Mouse (Mus musculus) midbrain, embryonic 14.5 days (tissue): ENCODE data around the gene Fkbp3. TPM values are rescaled to one million over a fixed set of nuclear protein-coding genes. Genes with fewer than 3 reads are reported as not detected.
"Not testable (repeated sequence)": the region's sequence is repeated elsewhere in the genome, so short reads cannot be mapped to it uniquely, and the experiment has no call there.

ENCODE experiments used
- ATAC-seq: fragments of 200-750 bp; cut with Nextera tagmentation; 2 replicates; pipeline ENCODE4 v1.8.0; 2017; ENCODE audit warnings: moderate number of reproducible peaks, moderate library complexity; ENCODE audit not compliant: low FRiP score, low TSS enrichment
- DNase-seq: peaks from one replicate; pipeline ENCODE4 v3.0.0-alpha.2; 2015
- H3K27ac ChIP-seq: fragments of 300-500 bp; sonication (generic); replicated peaks from 2 replicates; pipeline ENCODE4 v1.5.1; 2014; ENCODE audit warnings: mild to moderate bottlenecking, low read depth, low read length, moderate library complexity
- H3K27me3 ChIP-seq: fragments of 300-500 bp; sonication (generic); 2 replicates; pipeline ENCODE4 v1.6.1; 2014; ENCODE audit warnings: low read length, control low read depth, mixed read lengths; ENCODE audit not compliant: control insufficient read depth, insufficient read depth
- H3K36me3 ChIP-seq: fragments of 300-500 bp; sonication (generic); 2 replicates; pipeline ENCODE4 v1.6.1; 2014; ENCODE audit warnings: low read length, control low read depth; ENCODE audit not compliant: control insufficient read depth, insufficient read depth
- H3K4me1 ChIP-seq: fragments of 300-500 bp; sonication (generic); 2 replicates; pipeline ENCODE4 v1.6.1; 2014; ENCODE audit warnings: mild to moderate bottlenecking, antibody characterized with exemption, low read length, control low read depth; ENCODE audit not compliant: control insufficient read depth, insufficient read depth
- H3K4me2 ChIP-seq: fragments of 300-500 bp; sonication (generic); 2 replicates; pipeline ENCODE4 v1.6.1; 2014; ENCODE audit warnings: mild to moderate bottlenecking, low read length, moderate library complexity
- H3K4me3 ChIP-seq: fragments of 300-500 bp; sonication (generic); replicated peaks from 2 replicates; pipeline ENCODE4 v1.5.1; 2014; ENCODE audit warnings: low read depth, low read length
- H3K9ac ChIP-seq: fragments of 300-500 bp; sonication (generic); replicated peaks from 2 replicates; pipeline ENCODE4 v1.6.1; 2014; ENCODE audit warnings: mild to moderate bottlenecking, low read length, moderate library complexity
- H3K9me3 ChIP-seq: fragments of 300-500 bp; sonication (generic); 2 replicates; pipeline ENCODE4 v1.6.1; 2016; ENCODE audit warnings: low read length, control low read depth, mixed read lengths; ENCODE audit not compliant: control insufficient read depth
- WGBS: fragments of 180-500 bp; shearing (Covaris S2); extraction: QIAGEN DNeasy Blood & Tissue Kit; methylation state at CpG from one replicate; pipeline ENCODE4 v1.1.7; 2014; 5-methylcytosine and 5-hydroxymethylcytosine counted together
- polyA plus RNA-seq: library from polyadenylated mRNA; unstranded; fragments of >200 nt; fragmentation: Nextera tagmentation; extraction: Ambion mirVana; gene quantifications from 2 replicates; pipeline ENCODE4 v1.2.1, GENCODE M21; 2014

Gene Fkbp3
- polyA plus RNA-seq: 396 and 403 TPM in 2 replicates

DNA sequence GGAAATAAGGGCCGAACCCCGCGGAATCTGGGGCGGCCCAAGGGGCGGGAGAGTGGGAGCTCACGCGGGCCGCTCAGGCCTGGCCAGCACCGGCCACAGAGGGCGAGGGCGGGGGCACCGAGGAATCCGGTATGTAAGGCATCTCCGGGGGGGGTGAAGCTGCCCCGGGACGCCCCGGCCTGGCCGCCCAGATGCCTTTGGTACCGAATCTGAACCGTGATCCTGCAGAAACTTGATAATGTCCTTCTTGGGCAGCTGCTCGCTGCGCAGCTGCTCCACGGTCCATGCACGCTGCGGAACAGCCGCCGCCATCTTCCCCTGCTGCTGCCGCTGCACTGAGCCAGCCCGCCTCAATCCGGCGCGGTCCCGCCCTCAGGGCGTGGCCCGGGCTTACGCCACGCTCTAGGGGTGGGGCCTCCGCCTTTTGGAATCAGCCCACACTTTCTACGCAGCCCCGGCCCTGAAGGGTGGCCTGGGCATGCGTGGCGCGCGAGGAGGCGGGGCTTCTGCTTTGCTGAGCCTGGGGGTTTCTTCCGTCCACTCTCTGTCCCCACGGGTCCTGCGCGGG lies at the start of gene Fkbp3:
TSS of gene Fkbp3 (minus strand) at position 397 of the 568 bp plus-strand sequence.
- Histone ChIP-seq H3K27me3 (no peaks in the 10 kb centered on the region), H3K9me3 (no peaks in the 10 kb centered on the region), H3K9ac (peak within 1 kb of the TSS; percentile 89), H3K4me3 (peak within 1 kb of the TSS; percentile 85), H3K36me3 (peaks cover 6% of the 10 kb centered on the region), H3K4me2 (peak within 1 kb of the TSS; percentile 89), H3K4me1 (peaks cover 29% of the 10 kb centered on the region), H3K27ac (peak within 1 kb of the TSS; percentile 94)
- ATAC-seq: peak; percentile 99
- under 1% methylated on average over 49 of the region's 49 CpGs for WGBS
- DNase-seq: peak; percentile 100

DNA sequence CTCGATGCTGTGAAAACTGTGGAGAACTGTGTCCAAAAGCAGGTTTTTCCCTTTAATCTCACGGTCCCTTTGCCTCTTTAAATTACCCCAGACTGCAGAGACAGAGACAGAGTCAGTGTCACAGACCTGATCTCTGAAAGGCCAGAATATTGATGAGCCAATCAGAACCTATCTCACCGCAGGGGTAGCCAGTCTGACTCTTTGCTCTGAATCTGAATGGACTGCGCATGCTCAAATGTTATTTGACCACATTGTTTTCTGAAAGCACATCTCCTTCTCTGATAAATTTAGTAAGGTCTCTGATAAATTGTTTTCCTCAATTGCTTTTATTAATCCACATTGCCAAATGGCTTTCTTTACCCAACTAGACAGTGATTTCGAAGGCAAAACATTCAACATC lies 45.6 kb upstream of the Fkbp3 start:
- H3K27me3 ChIP-seq: no peaks in the 10 kb centered on the region
- no peaks in the 10 kb centered on the region for H3K9me3 ChIP-seq
- H3K9ac ChIP-seq: no peak overlapping the region
- no peak overlapping the region for H3K27ac ChIP-seq
- no peak overlapping the region for H3K4me3 ChIP-seq
- DNase-seq (no peak), ATAC-seq (no peak)
- no peaks in the 10 kb centered on the region for H3K4me1 ChIP-seq
- H3K4me2 ChIP-seq: no peak overlapping the region
- peaks cover 64% of the 10 kb centered on the region for H3K36me3 ChIP-seq
- WGBS: 94% methylated on average over 5 of the region's 5 CpGs

DNA sequence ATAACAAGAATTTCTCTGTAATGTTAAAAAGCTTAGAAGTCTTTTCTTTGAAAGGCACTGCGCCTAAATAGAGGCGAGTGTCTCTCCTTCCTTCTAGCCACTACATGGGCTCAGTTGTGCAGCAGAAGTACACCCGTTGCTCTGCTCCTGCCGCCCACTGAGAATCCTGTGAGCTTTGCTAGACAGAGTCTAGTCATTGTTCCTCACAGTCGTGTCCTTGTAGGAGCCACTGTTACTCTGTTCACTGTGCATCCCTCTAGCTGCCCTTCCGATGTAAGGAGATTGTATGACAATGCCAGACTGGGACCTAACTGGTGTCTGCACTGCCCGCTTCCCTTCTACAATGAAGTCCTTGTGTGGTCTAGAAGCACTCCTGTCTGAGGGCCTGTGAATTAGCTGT lies 45.2 kb upstream of the Fkbp3 start:
- H3K27me3 ChIP-seq: no peaks in the 10 kb centered on the region
- ATAC-seq (no peak), DNase-seq (no peak)
- H3K4me1 ChIP-seq: no peaks in the 10 kb centered on the region
- H3K9ac ChIP-seq: no peak overlapping the region
- H3K9me3 ChIP-seq: no peaks in the 10 kb centered on the region
- WGBS: 77% methylated on average over 7 of the region's 7 CpGs
- peaks cover 62% of the 10 kb centered on the region for H3K36me3 ChIP-seq
- H3K4me2 ChIP-seq: no peak overlapping the region
- H3K4me3 ChIP-seq: no peak overlapping the region
- H3K27ac ChIP-seq: no peak overlapping the region

GRCm38 (mm10) chr12:65114978-65115377 lies 41.2 kb upstream of the Fkbp3 start:
- not testable (repeated sequence) for H3K27ac ChIP-seq, H3K4me2 ChIP-seq, H3K27me3 ChIP-seq, ATAC-seq, H3K4me1 ChIP-seq, DNase-seq, H3K4me3 ChIP-seq, H3K9me3 ChIP-seq, H3K9ac ChIP-seq
- peaks cover 32% of the 10 kb centered on the region for H3K36me3 ChIP-seq
- 92% methylated on average over 3 of the region's 3 CpGs for WGBS

DNA sequence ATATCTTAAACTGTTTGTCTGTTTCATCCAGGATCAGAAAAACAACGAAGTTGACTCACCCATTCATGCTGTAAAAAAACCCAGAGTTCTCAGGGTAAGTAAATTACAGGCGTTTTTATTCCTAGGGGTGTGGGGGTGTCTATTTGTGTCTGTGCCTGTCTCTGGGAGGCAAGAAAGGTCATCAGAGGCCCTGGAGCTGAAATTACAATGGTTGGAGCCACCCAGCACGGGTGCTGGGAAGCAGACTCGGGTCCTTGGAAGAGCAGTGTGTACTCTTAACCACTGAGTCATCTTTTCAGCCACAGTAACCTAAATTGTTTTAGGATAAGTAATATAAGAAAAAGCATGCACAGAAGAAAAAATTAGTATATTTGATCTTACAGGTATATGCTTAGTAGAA lies 40.1 kb upstream of the Fkbp3 start:
- Histone ChIP-seq H3K9ac (no peak overlapping the region), H3K4me2 (no peak overlapping the region), H3K9me3 (no peaks in the 10 kb centered on the region), H3K4me3 (no peak overlapping the region), H3K4me1 (no peaks in the 10 kb centered on the region), H3K36me3 (peaks cover 26% of the 10 kb centered on the region), H3K27me3 (no peaks in the 10 kb centered on the region), H3K27ac (no peak overlapping the region)
- ATAC-seq (no peak), DNase-seq (no peak)
- 94% methylated on average over 4 of the region's 4 CpGs for WGBS

- Histone ChIP-seq H3K36me3 (peaks cover 20% of the 10 kb centered on the region), H3K27me3 (no peaks in the 10 kb centered on the region), H3K4me2 (no peak overlapping the region), H3K4me1 (no peaks in the 10 kb centered on the region), H3K27ac (no peak overlapping the region), H3K9ac (no peak overlapping the region), H3K4me3 (no peak overlapping the region), H3K9me3 (no peaks in the 10 kb centered on the region)
- ATAC-seq: no peak
- WGBS: 97% methylated on average over 1 of the region's 1 CpGs
- DNase-seq: no peak
Observed at GRCm38 (mm10) chr12:65112811-65113210, 39.0 kb upstream of the Fkbp3 start.

DNA sequence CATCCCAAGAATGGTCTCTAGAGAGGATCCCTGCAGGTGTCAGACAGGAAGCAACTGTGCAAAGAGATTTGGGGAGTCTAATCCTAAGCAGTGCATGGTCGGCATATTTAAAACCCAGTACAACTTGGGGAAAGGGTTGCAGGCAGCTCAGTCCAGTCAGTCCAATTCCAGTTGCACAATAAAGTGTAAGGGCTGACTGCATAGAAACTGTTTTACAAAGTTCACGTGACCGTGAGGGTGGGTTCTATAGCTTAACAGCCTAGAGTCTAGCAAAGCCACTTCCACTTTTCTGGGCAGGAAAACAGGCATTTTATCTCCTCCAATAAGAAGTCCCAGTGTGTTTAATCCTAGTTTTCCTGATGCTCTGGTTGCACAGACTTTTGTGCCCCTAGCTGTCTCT lies 37.7 kb upstream of the Fkbp3 start:
- Histone ChIP-seq H3K27me3 (no peaks in the 10 kb centered on the region), H3K9ac (no peak overlapping the region), H3K4me1 (no peaks in the 10 kb centered on the region), H3K4me2 (no peak overlapping the region), H3K9me3 (no peaks in the 10 kb centered on the region), H3K4me3 (no peak overlapping the region), H3K36me3 (peaks cover 22% of the 10 kb centered on the region), H3K27ac (no peak overlapping the region)
- 87% methylated on average over 3 of the region's 3 CpGs for WGBS
- ATAC-seq: no peak
- DNase-seq: no peak

DNA sequence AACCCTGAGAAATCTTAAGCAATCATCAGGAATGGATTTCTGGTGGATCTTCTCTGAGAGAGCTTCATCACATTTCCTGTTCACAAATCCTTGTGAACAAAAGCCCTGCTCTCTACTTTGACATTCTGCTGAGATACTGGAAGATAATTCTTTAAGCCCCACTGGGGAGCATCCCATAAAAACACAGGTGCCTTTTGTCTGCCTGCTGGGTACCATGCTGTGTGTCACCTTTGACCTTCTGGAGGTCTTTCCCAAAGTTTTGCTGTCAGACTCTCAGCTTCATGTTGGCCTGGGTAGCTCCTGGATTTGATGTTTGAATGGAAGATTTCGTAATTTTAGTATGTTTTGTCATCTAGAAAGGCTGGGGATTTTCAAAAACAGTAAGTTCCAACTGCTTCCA lies 34.9 kb upstream of the Fkbp3 start:
- WGBS: 73% methylated on average over 1 of the region's 1 CpGs
- no peaks in the 10 kb centered on the region for H3K4me1 ChIP-seq
- ATAC-seq: no peak

GRCm38 (mm10) chr12:65076906-65077305 lies 3.1 kb upstream of the Fkbp3 start:
- WGBS: 82% methylated on average over 9 of the region's 9 CpGs
- no peak overlapping the region for H3K27ac ChIP-seq
- H3K9ac ChIP-seq: 0 out of 2 replicates have a peak overlapping the region, but pooled peaks have one; percentile 16
- ATAC-seq (no peak), DNase-seq (no peak)
- no peaks in the 10 kb centered on the region for H3K27me3 ChIP-seq
- H3K4me3 ChIP-seq: peak overlapping the region; percentile 85; the same call in 1 of the 2 replicates
- H3K4me2 ChIP-seq: peak overlapping the region; percentile 89
- H3K4me1 ChIP-seq: peaks cover 29% of the 10 kb centered on the region
- H3K36me3 ChIP-seq: peaks cover 4% of the 10 kb centered on the region; the same call in 1 of the 2 replicates
- no peaks in the 10 kb centered on the region for H3K9me3 ChIP-seq

More for the DNA sequence above, 34.9 kb upstream of the Fkbp3 start:
- Histone ChIP-seq H3K27me3 (no peaks in the 10 kb centered on the region), H3K4me2 (no peak overlapping the region), H3K9me3 (no peaks in the 10 kb centered on the region), H3K36me3 (peaks cover 30% of the 10 kb centered on the region), H3K27ac (no peak overlapping the region), H3K4me3 (no peak overlapping the region), H3K9ac (no peak overlapping the region)
- DNase-seq: no peak
